Mouse (Mus musculus): Measurements from ENCODE around the gene Prelp.

DNA sequence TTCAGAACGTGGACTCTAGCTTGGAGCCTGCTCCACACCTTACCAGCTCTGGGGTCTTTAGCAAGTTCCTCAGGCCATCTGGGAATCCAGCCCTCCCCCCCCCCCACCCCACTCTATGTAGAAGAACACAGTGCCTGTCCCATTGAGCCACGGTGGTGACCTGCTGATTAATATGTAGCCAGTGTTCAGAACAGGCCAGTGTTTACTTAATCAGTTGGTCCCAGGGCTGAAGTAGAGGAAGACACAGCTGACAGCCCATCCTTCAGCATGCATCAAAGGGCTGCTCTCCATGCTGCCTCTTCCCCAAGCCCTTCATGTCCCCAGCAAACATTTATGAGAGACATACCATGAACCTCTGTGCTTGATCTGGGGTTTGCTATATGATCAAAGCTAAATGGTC lies 44.8 kb upstream of the Prelp start:
- no peak for TF ChIP-seq NELFE (IDR thresholded peaks at IDR 0.05; ENCODE audit: low read depth, low read length)
- TF ChIP-seq CTCF (IDR thresholded peaks at IDR 0.05 in 2 of 3, conservative IDR thresholded peaks at IDR 0.05 in 1 of 3; ENCODE audit: control insufficient read depth in 1 of 3, insufficient read depth in 1 of 3, low read depth in 2 of 3, low read length in 3 of 3, poor library complexity in 1 of 3, severe bottlenecking in 1 of 3) = no peak

Data from MEL (cell line).